Mouse (Mus musculus) MEL (cell line): ENCODE results near the gene Col4a2. TPM values are rescaled to one million over a fixed set of nuclear protein-coding genes. Genes with fewer than 3 reads are reported as not detected.

Source experiments
- DNase-seq: peaks from one replicate; pipeline ENCODE4 v3.0.0; 2011; ENCODE audit warnings: low read depth, low spot score
- H3K27ac ChIP-seq: 2 replicates; pipeline ENCODE4 v1.5.1; 2012; ENCODE audit warnings: low read depth, mild to moderate bottlenecking, control low read depth, low read length, moderate library complexity; ENCODE audit not compliant: control insufficient read depth
- H3K27me3 ChIP-seq, 2 experiments: fragments of 150-350 bp in 1 of 2; sonication (generic) in 1 of 2; 2 replicates each; pipeline ENCODE4 v1.6.1; 2012; ENCODE audit warnings: low read length in 2 of 2, mild to moderate bottlenecking in 2 of 2, improper control_type of control experiment in 1 of 2, moderate library complexity in 1 of 2; ENCODE audit not compliant: insufficient read depth in 2 of 2, control insufficient read depth in 1 of 2
- H3K36me3 ChIP-seq, 2 experiments: 2 replicates each; pipeline ENCODE4 v1.6.1; 2012 to 2014; ENCODE audit warnings: low read length in 2 of 2, improper control_type of control experiment in 1 of 2, inconsistent platforms in 1 of 2, mild to moderate bottlenecking in 1 of 2; ENCODE audit not compliant: insufficient read depth in 2 of 2, control insufficient read depth in 1 of 2
- H3K4me1 ChIP-seq, 2 experiments: fragments of 150-350 bp in 1 of 2; sonication (generic) in 1 of 2; 2 replicates each; pipeline ENCODE4 v1.6.1; 2012; ENCODE audit warnings: low read length in 2 of 2, improper control_type of control experiment in 1 of 2, mild to moderate bottlenecking in 1 of 2; ENCODE audit not compliant: insufficient read depth in 2 of 2, control insufficient read depth in 1 of 2
- H3K4me3 ChIP-seq, 2 experiments: fragments of 150-350 bp in 1 of 2; sonication (generic) in 1 of 2; 2 replicates each; pipeline ENCODE4 v1.5.1; 2012; ENCODE audit warnings: low read depth in 2 of 2, low read length in 2 of 2, mild to moderate bottlenecking in 2 of 2, moderate library complexity in 2 of 2, control low read depth in 1 of 2, improper control_type of control experiment in 1 of 2; ENCODE audit not compliant: control insufficient read depth in 1 of 2, insufficient read depth in 1 of 2
- H3K79me2 ChIP-seq: 2 replicates; pipeline ENCODE4 v1.6.1; 2012; ENCODE audit warnings: mild to moderate bottlenecking, low read length, moderate library complexity; ENCODE audit not compliant: control insufficient read depth, poor library complexity, insufficient read depth
- H3K9ac ChIP-seq: 2 replicates; pipeline ENCODE4 v1.6.1; 2012; ENCODE audit warnings: low read depth, mild to moderate bottlenecking, control low read depth, low read length, moderate library complexity; ENCODE audit not compliant: control insufficient read depth, poor library complexity, severe bottlenecking
- H3K9me3 ChIP-seq: fragments of 150-350 bp; sonication (generic); replicated peaks from 2 replicates; pipeline ENCODE4 v1.6.1; 2012; ENCODE audit warnings: mild to moderate bottlenecking, low read length, improper control_type of control experiment, moderate library complexity; ENCODE audit not compliant: insufficient read depth
- BHLHE40 ChIP-seq: IDR thresholded peaks from 2 replicates; pipeline ENCODE4 v1.6.1; 2012; ENCODE audit warnings: low read depth, mild to moderate bottlenecking, inconsistent platforms, low read length, improper control_type of control experiment, borderline replicate concordance
- E2F4 ChIP-seq: IDR thresholded peaks from 2 replicates; pipeline ENCODE4 v1.6.1; 2011; ENCODE audit warnings: low read depth, low read length, improper control_type of control experiment, borderline replicate concordance
- ELF1 ChIP-seq: IDR thresholded peaks from 2 replicates; pipeline ENCODE4 v1.6.1; 2014; ENCODE audit warnings: low read depth, mild to moderate bottlenecking, inconsistent platforms, low read length, improper control_type of control experiment, moderate library complexity
- HCFC1 ChIP-seq: IDR thresholded peaks from 2 replicates; pipeline ENCODE4 v1.6.1; 2012; ENCODE audit warnings: low read depth, mild to moderate bottlenecking, inconsistent platforms, low read length, improper control_type of control experiment, moderate library complexity
- JUND ChIP-seq: IDR thresholded peaks from 2 replicates; pipeline ENCODE4 v1.6.1; 2011; ENCODE audit warnings: low read depth, mild to moderate bottlenecking, improper control_type of control experiment, low read length
- MAFK ChIP-seq: IDR thresholded peaks from 2 replicates; pipeline ENCODE4 v1.6.1; 2011; ENCODE audit warnings: low read depth, mild to moderate bottlenecking, low read length, improper control_type of control experiment, borderline replicate concordance
- MAX ChIP-seq: IDR thresholded peaks from 2 replicates; pipeline ENCODE4 v1.6.1; 2011; ENCODE audit warnings: low read length, improper control_type of control experiment
- MAZ ChIP-seq: IDR thresholded peaks from 2 replicates; pipeline ENCODE4 v1.6.1; 2012; ENCODE audit warnings: low read depth, mild to moderate bottlenecking, inconsistent platforms, low read length, improper control_type of control experiment
- MXI1 ChIP-seq: IDR thresholded peaks from 2 replicates; pipeline ENCODE4 v1.6.1; 2011; ENCODE audit warnings: mild to moderate bottlenecking, low read depth, low read length, improper control_type of control experiment
- MYB ChIP-seq: IDR thresholded peaks from 2 replicates; pipeline ENCODE4 v1.6.1; 2011; ENCODE audit warnings: mild to moderate bottlenecking, low read depth, low read length, improper control_type of control experiment
- NELFE ChIP-seq: IDR thresholded peaks from 2 replicates; pipeline ENCODE4 v1.6.1; 2011; ENCODE audit warnings: low read depth, low read length, improper control_type of control experiment
- NRF1 ChIP-seq: IDR thresholded peaks from 2 replicates; pipeline ENCODE4 v1.6.1; 2014; ENCODE audit warnings: low read depth, mild to moderate bottlenecking, inconsistent platforms, low read length, improper control_type of control experiment, moderate library complexity; ENCODE audit not compliant: poor library complexity, insufficient read depth, severe bottlenecking
- POLR2A ChIP-seq, 2 experiments: IDR thresholded peaks; 2 replicates each; pipeline ENCODE4 v1.6.1; 2011 to 2012; ENCODE audit warnings: low read length in 2 of 2, mild to moderate bottlenecking in 2 of 2, control low read depth in 1 of 2, improper control_type of control experiment in 1 of 2, low read depth in 1 of 2, moderate library complexity in 1 of 2; ENCODE audit not compliant: control insufficient read depth in 1 of 2, insufficient read depth in 1 of 2, poor library complexity in 1 of 2
- POLR2AphosphoS2 ChIP-seq: IDR thresholded peaks from 2 replicates; pipeline ENCODE4 v1.6.1; 2011; ENCODE audit warnings: low read length, improper control_type of control experiment
- POLR2AphosphoS5 ChIP-seq: IDR thresholded peaks from 2 replicates; pipeline ENCODE4 v1.6.1; 2012; ENCODE audit warnings: low read depth, borderline replicate concordance, mild to moderate bottlenecking, inconsistent platforms, low read length, moderate library complexity, mixed read lengths
- RCOR1 ChIP-seq: IDR thresholded peaks from 2 replicates; pipeline ENCODE4 v1.6.1; 2012; ENCODE audit warnings: low read depth, mild to moderate bottlenecking, inconsistent platforms, low read length, improper control_type of control experiment
- SIN3A ChIP-seq: IDR thresholded peaks from 2 replicates; pipeline ENCODE4 v1.6.1; 2012; ENCODE audit warnings: low read length, improper control_type of control experiment, inconsistent platforms
- TBP ChIP-seq: IDR thresholded peaks from 2 replicates; pipeline ENCODE4 v1.8.0; 2011; ENCODE audit warnings: low read depth, low read length, improper control_type of control experiment
- TCF12 ChIP-seq: IDR thresholded peaks from 2 replicates; pipeline ENCODE4 v1.6.1; 2014; ENCODE audit warnings: low read depth, mild to moderate bottlenecking, inconsistent platforms, low read length, improper control_type of control experiment, moderate library complexity
- ZMIZ1 ChIP-seq: IDR thresholded peaks from 2 replicates; pipeline ENCODE4 v1.6.1; 2012; ENCODE audit warnings: low read depth, mild to moderate bottlenecking, inconsistent platforms, low read length, improper control_type of control experiment, moderate library complexity
- ZNF384 ChIP-seq: IDR thresholded peaks from 2 replicates; pipeline ENCODE4 v1.6.1; 2012; ENCODE audit warnings: low read depth, mild to moderate bottlenecking, inconsistent platforms, low read length, improper control_type of control experiment
- polyA plus RNA-seq, 2 experiments: library from polyadenylated mRNA; stranded (reverse) in 1 of 2; unstranded in 1 of 2; fragments of >175 nt in 1 of 2; fragments of >200 nt in 1 of 2; gene quantifications; 2 replicates each; pipeline versions ENCODE4 v1.2.1 to v1.2.4; 2012; ENCODE audit warnings: low replicate concordance in 2 of 2, low read depth in 1 of 2; ENCODE audit not compliant: insufficient read length in 2 of 2, insufficient read depth in 1 of 2, missing spikeins in 1 of 2
- total RNA-seq: library from RNA; depleted of rRNA; stranded (reverse); fragments of 300-350 nt; gene quantifications from 2 replicates; pipeline ENCODE4 v1.2.3, GENCODE M21; 2012

Gene Col4a2
- total and polyA plus RNA-seq, 3 experiments = 0.04 to 0.81 TPM; not detected in 1

- H3K27me3 ChIP-seq = no peaks in the 10 kb centered on the region
- no peaks in the 10 kb centered on the region for H3K9me3 ChIP-seq
- no peak overlapping the region for H3K9ac ChIP-seq
- no peak overlapping the region for H3K27ac ChIP-seq
- no peak overlapping the region for H3K4me3 ChIP-seq
- DNase-seq = no peak
- no peaks in the 10 kb centered on the region for H3K4me1 ChIP-seq
- no peaks in the 10 kb centered on the region for H3K79me2 ChIP-seq
- TF ChIP-seq MXI1 = no peak
- no peak for TF ChIP-seq MAX
- no peak for TF ChIP-seq TCF12
- no peak for TF ChIP-seq MAZ
- TF ChIP-seq MYB = no peak
- no peak for TF ChIP-seq NRF1
- no peak for TF ChIP-seq E2F4
- TF ChIP-seq SIN3A = no peak
- TF ChIP-seq RCOR1 = no peak
- TF ChIP-seq NELFE = no peak
- no peak for TF ChIP-seq ZNF384
- TF ChIP-seq HCFC1 = no peak
- TF ChIP-seq ELF1 = no peak
- TF ChIP-seq POLR2AphosphoS5 = no peak
- H3K36me3 ChIP-seq = no peaks in the 10 kb centered on the region
Measured at GRCm38 (mm10) chr8:11347699-11348098, 35.1 kb downstream of the Col4a2 start.

- H3K4me3 ChIP-seq = no peak overlapping the region
- H3K79me2 ChIP-seq = no peaks in the 10 kb centered on the region
- no peaks in the 10 kb centered on the region for H3K4me1 ChIP-seq
- H3K27ac ChIP-seq = no peak overlapping the region
- TF ChIP-seq RCOR1 (no peak), ZMIZ1 (no peak), POLR2AphosphoS2 (no peak), ZNF384 (no peak), MAFK (no peak), JUND (no peak), TBP (no peak), HCFC1 (no peak), BHLHE40 (no peak), POLR2A (IDR thresholded peaks at IDR 0.05; ENCODE audit: control insufficient read depth in 1 of 2, insufficient read depth in 1 of 2, low read depth in 1 of 2, low read length in 2 of 2, poor library complexity in 1 of 2) (no peak)
- no peaks in the 10 kb centered on the region for H3K9me3 ChIP-seq
- DNase-seq = no peak
- H3K36me3 ChIP-seq = no peaks in the 10 kb centered on the region
- no peak overlapping the region for H3K9ac ChIP-seq
- no peaks in the 10 kb centered on the region for H3K27me3 ChIP-seq
Measured at GRCm38 (mm10) chr8:11348622-11349021, 36.0 kb downstream of the Col4a2 start.
